Mouse (Mus musculus): ENCODE measurements around the gene Gfral. TPM values are rescaled to one million over a fixed set of nuclear protein-coding genes. Genes with fewer than 3 reads are reported as not detected.
"Not testable (repeated sequence)": the region's sequence is repeated elsewhere in the genome, so short reads cannot be mapped to it uniquely, and the experiment has no call there.

Gfral gene
- total RNA-seq, 1 experiment, result not detected

DNA sequence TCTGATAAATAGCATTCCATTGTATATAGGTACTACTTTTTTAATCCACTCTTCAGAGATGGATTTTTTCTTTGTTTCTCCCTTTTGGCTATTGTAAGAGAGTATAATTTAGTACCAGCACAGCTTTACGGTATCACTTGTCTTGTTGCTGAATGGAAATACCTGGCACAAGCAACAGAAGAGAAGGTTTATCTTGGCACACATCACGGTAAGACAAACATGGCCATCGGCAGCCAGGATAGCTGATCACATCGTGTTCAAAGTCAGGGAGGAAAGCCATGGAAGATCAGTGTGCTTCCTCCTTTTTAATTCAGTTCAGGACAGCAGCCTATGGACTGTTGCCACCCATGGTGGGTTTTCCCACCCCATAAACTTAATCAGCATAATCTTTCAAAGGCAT, 89.2 kb downstream of the Gfral start:
- no peak overlapping the region for H3K9ac ChIP-seq (ENCODE audit: insufficient read depth, low read depth, low read length, poor library complexity, severe bottlenecking)
- H3K4me3 ChIP-seq (ENCODE audit: insufficient read depth in 1 of 2, low read depth in 1 of 2, low read length in 2 of 2, poor library complexity in 1 of 2, severe bottlenecking in 1 of 2), result no peak overlapping the region
- H3K9me3 ChIP-seq (ENCODE audit: control insufficient read depth, insufficient read depth, low read depth, low read length), result no peaks in the 10 kb centered on the region
- DNase-seq (ENCODE audit: low read depth, low spot score), result no peak
- H3K36me3 ChIP-seq (ENCODE audit: control insufficient read depth, insufficient read depth, low read length, poor library complexity, severe bottlenecking), result no peaks in the 10 kb centered on the region
- TF ChIP-seq CHD2 (IDR thresholded peaks at IDR 0.05; ENCODE audit: low read depth, low read length) (no peak), ZNF384 (IDR thresholded peaks at IDR 0.05; ENCODE audit: low read depth, low read length) (no peak), ZC3H11A (IDR thresholded peaks at IDR 0.05; ENCODE audit: borderline replicate concordance, low read depth, low read length) (no peak), HCFC1 (IDR thresholded peaks at IDR 0.05; ENCODE audit: borderline replicate concordance, insufficient read depth, low read length) (no peak), MAFK (IDR thresholded peaks at IDR 0.05; ENCODE audit: insufficient read depth, low read depth, low read length) (no peak)
- H3K4me1 ChIP-seq (ENCODE audit: control insufficient read depth in 2 of 2, insufficient read depth in 2 of 2, low read length in 2 of 2, poor library complexity in 1 of 2), result no peaks in the 10 kb centered on the region
- in situ Hi-C loops (cut with MboI; ENCODE audit: low sequenced_read_pairs in 2 of 2, unreplicated experiment in 2 of 2), result no loop called here
- H3K27ac ChIP-seq (ENCODE audit: insufficient read depth, low read depth, low read length, poor library complexity, severe bottlenecking), result no peak overlapping the region

- H3K4me1 ChIP-seq (ENCODE audit: control insufficient read depth in 2 of 2, insufficient read depth in 2 of 2, low read length in 2 of 2, poor library complexity in 1 of 2); H3K9me3 ChIP-seq (ENCODE audit: control insufficient read depth, insufficient read depth, low read depth, low read length); H3K27ac ChIP-seq (ENCODE audit: insufficient read depth, low read depth, low read length, poor library complexity, severe bottlenecking); in situ Hi-C loops (cut with MboI; ENCODE audit: low sequenced_read_pairs in 2 of 2, unreplicated experiment in 2 of 2); H3K36me3 ChIP-seq (ENCODE audit: control insufficient read depth, insufficient read depth, low read length, poor library complexity, severe bottlenecking); H3K9ac ChIP-seq (ENCODE audit: insufficient read depth, low read depth, low read length, poor library complexity, severe bottlenecking); H3K4me3 ChIP-seq (ENCODE audit: insufficient read depth in 1 of 2, low read depth in 1 of 2, low read length in 2 of 2, poor library complexity in 1 of 2, severe bottlenecking in 1 of 2): not testable (repeated sequence)
- TF ChIP-seq ZC3H11A (IDR thresholded peaks at IDR 0.05; ENCODE audit: borderline replicate concordance, low read depth, low read length), result 0 out of 2 replicates have a peak, but pooled peaks have one; percentile 10
- DNase-seq (ENCODE audit: low read depth, low spot score), result peak; percentile 27
These were observed 90.6 kb downstream of the Gfral start for GRCm38 (mm10) chr9:76122888-76123287.

Other genes starting within 250 kb of the Gfral start
- gene Hmgcll1, start 198.8 kb downstream of the Gfral start, total RNA-seq (2012; rRNA removed), result 2.4 and 3.8 TPM in 2 replicates
- 0.31 and 0.69 TPM in 2 replicates for gene Hcrtr2, start 110.2 kb upstream of the Gfral start, total RNA-seq (2012; rRNA removed)

All from ES-E14 (cell line).